Mouse (Mus musculus) midbrain, postnatal 0 days (tissue): Measurements from ENCODE around the gene Phldb2. TPM values are rescaled to one million over a fixed set of nuclear protein-coding genes. Genes with fewer than 3 reads are reported as not detected.

ENCODE experiments used
- ATAC-seq: fragments of 200-750 bp; cut with Nextera tagmentation; 2 replicates; pipeline ENCODE4 v1.8.0; 2017; ENCODE audit warnings: moderate number of reproducible peaks, mild to moderate bottlenecking, moderate TSS enrichment, moderate library complexity; ENCODE audit not compliant: low FRiP score
- DNase-seq: peaks from one replicate; pipeline ENCODE4 v3.0.0-alpha.2; 2015; ENCODE audit warnings: low spot score
- H3K27ac ChIP-seq: fragments of 300-500 bp; sonication (generic); 2 replicates; pipeline ENCODE4 v1.5.1; 2014; ENCODE audit warnings: low read depth, mild to moderate bottlenecking, low read length, mixed read lengths
- H3K27me3 ChIP-seq: fragments of 300-500 bp; sonication (generic); 2 replicates; pipeline ENCODE4 v1.6.1; 2014; ENCODE audit warnings: low read length, control low read depth, mixed read lengths; ENCODE audit not compliant: insufficient read depth
- H3K36me3 ChIP-seq: fragments of 300-500 bp; sonication (generic); 2 replicates; pipeline ENCODE4 v1.6.1; 2014; ENCODE audit warnings: low read length, control low read depth, mixed read lengths; ENCODE audit not compliant: insufficient read depth
- H3K4me1 ChIP-seq: fragments of 300-500 bp; sonication (generic); 2 replicates; pipeline ENCODE4 v1.6.1; 2014; ENCODE audit warnings: mild to moderate bottlenecking, control low read depth, antibody characterized with exemption, low read length, mixed read lengths; ENCODE audit not compliant: insufficient read depth
- H3K4me2 ChIP-seq: fragments of 300-500 bp; sonication (generic); 2 replicates; pipeline ENCODE4 v1.6.1; 2014; ENCODE audit warnings: low read depth, mild to moderate bottlenecking, low read length, mixed read lengths; ENCODE audit not compliant: poor library complexity, severe bottlenecking
- H3K4me3 ChIP-seq: fragments of 300-500 bp; sonication (generic); 2 replicates; pipeline ENCODE4 v1.5.1; 2014; ENCODE audit warnings: low read depth, mild to moderate bottlenecking, low read length, moderate library complexity
- H3K9ac ChIP-seq: fragments of 300-500 bp; sonication (generic); replicated peaks from 2 replicates; pipeline ENCODE4 v1.6.1; 2014; ENCODE audit warnings: mild to moderate bottlenecking, low read length, moderate library complexity, mixed read lengths; ENCODE audit not compliant: poor library complexity, severe bottlenecking
- H3K9me3 ChIP-seq: fragments of 300-500 bp; sonication (generic); 2 replicates; pipeline ENCODE4 v1.6.1; 2016; ENCODE audit warnings: low read length, control low read depth
- CTCF ChIP-seq: IDR thresholded peaks from 2 replicates; pipeline ENCODE4 v1.5.1; 2016; ENCODE audit warnings: antibody characterized with exemption, mild to moderate bottlenecking
- WGBS: fragments of 180-500 bp; shearing (Covaris S2); extraction: QIAGEN DNeasy Blood & Tissue Kit; methylation state at CpG from one replicate; pipeline ENCODE4 v1.1.7; 2014; 5-methylcytosine and 5-hydroxymethylcytosine counted together
- polyA plus RNA-seq: library from polyadenylated mRNA; unstranded; fragments of >200 nt; fragmentation: Nextera tagmentation; extraction: Ambion mirVana; gene quantifications from 2 replicates; pipeline ENCODE4 v1.2.1, GENCODE M21; 2015
- total RNA-seq: library from RNA; depleted of rRNA; stranded (reverse); fragments of >200 nt; gene quantifications from 2 replicates; pipeline ENCODE4 v1.2.3, GENCODE M21; 2014

The Phldb2 gene
- total and polyA plus RNA-seq, 2 experiments from 2014 or later = 4.2 to 4.5 TPM

DNA sequence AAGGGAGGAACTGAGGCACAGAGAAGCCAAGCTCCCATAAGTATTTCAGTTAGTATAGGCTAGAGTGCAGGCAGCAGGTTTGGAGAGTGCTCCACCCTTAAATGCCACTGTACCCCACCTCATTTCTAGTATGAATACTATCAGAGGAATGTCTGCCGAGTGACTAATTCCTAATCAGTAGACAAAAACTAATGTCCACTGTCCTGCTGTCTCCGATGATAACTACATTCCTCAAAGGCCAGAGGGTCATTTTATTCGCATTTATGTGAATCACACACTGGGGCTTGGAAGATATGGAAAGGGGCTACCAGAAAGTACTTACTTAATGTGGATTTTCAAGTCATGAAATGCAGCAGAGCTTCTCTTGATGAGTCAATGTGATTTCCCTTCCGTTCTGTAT, 104.4 kb downstream of the Phldb2 start:
- ATAC-seq = no peak
- H3K4me1 ChIP-seq = no peaks in the 10 kb centered on the region
- no peak overlapping the region for H3K4me2 ChIP-seq
- no peaks in the 10 kb centered on the region for H3K27me3 ChIP-seq
- WGBS = 84% methylated on average over 4 of the region's 4 CpGs
- TF ChIP-seq CTCF = no peak
- no peaks in the 10 kb centered on the region for H3K36me3 ChIP-seq
- H3K9me3 ChIP-seq = no peaks in the 10 kb centered on the region
- no peak overlapping the region for H3K27ac ChIP-seq
- H3K9ac ChIP-seq = no peak overlapping the region
- DNase-seq = no peak
- no peak overlapping the region for H3K4me3 ChIP-seq

- no peak for DNase-seq
Measured at GRCm38 (mm10) chr16:45844875-45845274, 108.5 kb downstream of the Phldb2 start.

DNA sequence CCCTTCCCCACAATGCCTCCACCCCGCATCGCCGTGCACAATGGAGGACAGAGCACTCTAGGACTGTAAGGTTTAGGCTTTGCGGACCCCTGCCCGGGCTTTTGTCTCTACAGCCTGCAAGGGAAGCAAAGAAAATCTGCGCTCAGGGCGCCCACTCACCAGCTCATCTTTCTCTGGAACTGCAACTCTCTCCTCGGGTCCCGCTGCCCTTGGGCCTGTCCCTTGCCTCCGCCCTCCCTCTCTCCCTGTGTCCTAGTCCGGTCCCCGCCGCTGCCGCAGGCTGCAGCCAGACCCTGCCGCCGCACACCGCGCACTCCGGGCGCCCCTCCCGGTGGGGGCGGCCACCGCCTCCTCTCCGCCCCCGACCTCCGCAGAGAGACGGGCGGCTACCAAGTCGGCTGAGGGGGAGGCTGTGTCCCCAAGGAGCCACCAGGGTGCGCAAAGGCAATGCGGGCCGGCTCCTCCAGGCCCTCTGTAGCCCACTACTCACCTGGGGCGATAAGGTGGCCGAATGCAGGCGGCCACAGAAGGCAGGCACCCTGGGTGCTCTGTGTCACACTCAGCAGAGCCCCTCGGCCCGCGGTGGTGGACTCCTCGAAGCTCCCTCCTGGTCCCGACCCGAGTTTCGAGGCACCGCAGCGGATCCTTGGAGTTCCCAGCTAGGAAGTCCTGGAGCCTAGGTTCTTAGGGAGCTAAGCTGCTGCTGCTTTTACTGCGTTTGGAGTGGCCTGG, 109.2 kb downstream of the Phldb2 start:
- WGBS = under 1% methylated on average over 44 of the region's 45 CpGs
- Histone ChIP-seq H3K4me2 (peak overlapping the region; percentile 98), H3K27ac (peak overlapping the region; percentile 32; the same call in 1 of the 2 replicates), H3K36me3 (no peaks in the 10 kb centered on the region), H3K4me1 (no peaks in the 10 kb centered on the region), H3K4me3 (peak overlapping the region; percentile 73), H3K9ac (peak overlapping the region; percentile 66), H3K9me3 (no peaks in the 10 kb centered on the region), H3K27me3 (no peaks in the 10 kb centered on the region)
- TF ChIP-seq CTCF = peak; percentile 64
- ATAC-seq = peak; percentile 92
- peak; percentile 62 for DNase-seq

More at GRCm38 (mm10) chr16:45844875-45845274, 108.5 kb downstream of the Phldb2 start:
- no peaks in the 10 kb centered on the region for H3K9me3 ChIP-seq
- H3K4me3 ChIP-seq = peak overlapping the region; percentile 73
- H3K9ac ChIP-seq = no peak overlapping the region
- H3K27me3 ChIP-seq = no peaks in the 10 kb centered on the region
- H3K4me1 ChIP-seq = no peaks in the 10 kb centered on the region
- no peak for TF ChIP-seq CTCF
- no peak overlapping the region for H3K27ac ChIP-seq
- H3K36me3 ChIP-seq = no peaks in the 10 kb centered on the region
- WGBS = 11% methylated on average over 10 of the region's 10 CpGs
- peak overlapping the region; percentile 98 for H3K4me2 ChIP-seq
- no peak for ATAC-seq

DNA sequence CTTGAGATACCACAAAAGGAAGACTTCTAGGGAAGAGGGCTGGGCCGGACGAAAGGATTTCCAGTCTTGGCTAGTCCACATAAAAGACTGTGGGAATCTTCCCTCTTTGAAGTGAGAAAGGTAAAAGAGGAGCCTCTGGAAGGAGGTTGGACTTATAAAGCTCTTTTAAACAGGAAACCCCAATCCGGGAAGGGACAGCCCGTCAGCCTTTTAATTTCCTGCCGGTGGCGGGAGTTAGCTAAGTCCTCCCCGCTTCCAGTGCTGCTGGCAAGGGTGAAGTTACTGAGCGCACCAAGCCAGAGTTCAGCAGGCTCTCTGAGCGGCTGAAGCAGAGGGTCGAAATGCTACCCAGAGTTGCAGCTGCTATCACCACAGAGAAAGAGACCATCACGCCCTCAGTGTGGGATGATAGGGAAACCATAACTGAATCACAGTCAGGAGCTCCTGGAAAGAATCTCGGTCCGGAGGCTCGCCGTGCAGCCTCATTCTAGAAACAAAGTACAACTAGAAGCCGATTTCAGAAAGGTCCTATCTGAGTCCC, 110.0 kb downstream of the Phldb2 start:
- H3K4me3 ChIP-seq = peak overlapping the region; percentile 73
- ATAC-seq (no peak), DNase-seq (peak; percentile 17)
- no peaks in the 10 kb centered on the region for H3K9me3 ChIP-seq
- H3K36me3 ChIP-seq = no peaks in the 10 kb centered on the region
- peak overlapping the region; percentile 32 for H3K27ac ChIP-seq
- H3K9ac ChIP-seq = peak overlapping the region; percentile 66
- H3K4me2 ChIP-seq = peak overlapping the region; percentile 98
- no peaks in the 10 kb centered on the region for H3K4me1 ChIP-seq
- no peaks in the 10 kb centered on the region for H3K27me3 ChIP-seq
- WGBS = 0% methylated on average over 16 of the region's 16 CpGs
- TF ChIP-seq CTCF = no peak

GRCm38 (mm10) chr16:45842440-45842839, 111.0 kb downstream of the Phldb2 start:
- Histone ChIP-seq H3K36me3 (no peaks in the 10 kb centered on the region), H3K4me1 (no peaks in the 10 kb centered on the region), H3K4me3 (no peak overlapping the region), H3K4me2 (no peak overlapping the region; the same call in 1 of the 2 replicates), H3K27me3 (no peaks in the 10 kb centered on the region), H3K9me3 (no peaks in the 10 kb centered on the region), H3K27ac (no peak overlapping the region), H3K9ac (no peak overlapping the region)
- 73% methylated on average over 4 of the region's 4 CpGs for WGBS
- ATAC-seq = no peak
- no peak for DNase-seq
- TF ChIP-seq CTCF = no peak

GRCm38 (mm10) chr16:45841806-45842205, 111.6 kb downstream of the Phldb2 start:
- H3K4me2 ChIP-seq = no peak overlapping the region
- TF ChIP-seq CTCF = no peak
- 86% methylated on average over 3 of the region's 3 CpGs for WGBS

More at GRCm38 (mm10) chr16:45841806-45842205, 111.6 kb downstream of the Phldb2 start:
- ATAC-seq = no peak
- Histone ChIP-seq H3K4me1 (no peaks in the 10 kb centered on the region), H3K27ac (no peak overlapping the region), H3K4me3 (no peak overlapping the region), H3K9me3 (no peaks in the 10 kb centered on the region), H3K36me3 (no peaks in the 10 kb centered on the region), H3K27me3 (no peaks in the 10 kb centered on the region), H3K9ac (no peak overlapping the region)
- DNase-seq = no peak
